In genomic region chr5:66619675-66620074, GRCm38 (mm10) we compare ENCODE assay signal across 8 mouse cellular contexts. TPM values are rescaled to one million over a fixed set of nuclear protein-coding genes. Genes with fewer than 3 reads are reported as not detected.
DNase-seq lines count a peak whose midpoint lies in the region; ATAC-seq and TF ChIP-seq lines count a peak whose summit lies in the region.

No protein-coding gene starts in this region.

- peak overlapping the region; percentile 65 for H3K4me3 ChIP-seq in heart, embryonic 16.5 days (ENCODE audit: low read length)
- peak overlapping the region; percentile 54 for H3K4me3 ChIP-seq in hindbrain, embryonic 12.5 days
- H3K4me3 ChIP-seq in midbrain, embryonic 12.5 days = peak overlapping the region; percentile 53

- H3K36me3 ChIP-seq in heart, embryonic 16.5 days (ENCODE audit: control insufficient read depth, insufficient read depth) = no peaks in the 10 kb centered on the region
- H3K36me3 ChIP-seq in hindbrain, embryonic 12.5 days = no peaks in the 10 kb centered on the region
- no peaks in the 10 kb centered on the region for H3K36me3 ChIP-seq in midbrain, embryonic 12.5 days

- H3K9me3 ChIP-seq in heart, embryonic 16.5 days (replicated peaks; ENCODE audit: control insufficient read depth, low read length) = no peaks in the 10 kb centered on the region
- H3K9me3 ChIP-seq in hindbrain, embryonic 12.5 days (replicated peaks) = no peaks in the 10 kb centered on the region
- H3K9me3 ChIP-seq in midbrain, embryonic 12.5 days = no peaks in the 10 kb centered on the region

- intact Hi-C loops in heart, postnatal 10 days (cut with DNase I) = loop anchor here (1.0 to 5.0 kb wide), 4 partner anchors 45 to 232 kb away; no protein-coding TSS in a partner anchor

- ATAC-seq in heart, embryonic 16.5 days (replicated peaks; ENCODE audit: extremely low read depth, insufficient read depth, low FRiP score) = no peak
- ATAC-seq in hindbrain, embryonic 12.5 days (ENCODE audit: low FRiP score) = no peak
- no peak for ATAC-seq in midbrain, embryonic 12.5 days (ENCODE audit: low FRiP score, low read depth)

- peak overlapping the region; percentile 19; the same call in 1 of the 2 replicates for H3K27ac ChIP-seq in heart, embryonic 16.5 days (ENCODE audit: low read length)
- peak overlapping the region; percentile 73; the same call in 1 of the 2 replicates for H3K27ac ChIP-seq in hindbrain, embryonic 12.5 days
- H3K27ac ChIP-seq in midbrain, embryonic 12.5 days (replicated peaks) = peak overlapping the region; percentile 52; the same call in 1 of the 2 replicates

- peak overlapping the region; percentile 75 for H3K9ac ChIP-seq in heart, embryonic 16.5 days (ENCODE audit: low read length)
- peak overlapping the region; percentile 67 for H3K9ac ChIP-seq in hindbrain, embryonic 12.5 days
- peak overlapping the region; percentile 49; the same call in 1 of the 2 replicates for H3K9ac ChIP-seq in midbrain, embryonic 12.5 days (replicated peaks)

- H3K4me2 ChIP-seq in heart, embryonic 16.5 days (ENCODE audit: low read depth, low read length) = peak overlapping the region; percentile 86
- H3K4me2 ChIP-seq in hindbrain, embryonic 12.5 days (replicated peaks) = peak overlapping the region; percentile 65
- H3K4me2 ChIP-seq in midbrain, embryonic 12.5 days (replicated peaks) = peak overlapping the region; percentile 66

- DNase-seq in heart, postnatal 10 days = no peak
- DNase-seq in brain, embryonic 14.5 days (ENCODE audit: low read depth) = peak; percentile 14
- DNase-seq in frontal cortex, postnatal 25 days (ENCODE audit: low spot score in 2 of 2) = no peak
- DNase-seq in layer of hippocampus, adult 9-11 months = no peak
- no peak for DNase-seq in right cerebral cortex, postnatal 10 days (ENCODE audit: low spot score in 2 of 2)

- peaks cover 7% of the 10 kb centered on the region for H3K4me1 ChIP-seq in heart, embryonic 16.5 days (ENCODE audit: control insufficient read depth, insufficient read depth, low read length)
- H3K4me1 ChIP-seq in hindbrain, embryonic 12.5 days = peaks cover 23% of the 10 kb centered on the region
- H3K4me1 ChIP-seq in midbrain, embryonic 12.5 days = peaks cover 17% of the 10 kb centered on the region

- no peaks in the 10 kb centered on the region for H3K27me3 ChIP-seq in heart, embryonic 16.5 days (ENCODE audit: control insufficient read depth, insufficient read depth, low read length)
- no peaks in the 10 kb centered on the region for H3K27me3 ChIP-seq in hindbrain, embryonic 12.5 days
- H3K27me3 ChIP-seq in midbrain, embryonic 12.5 days = peaks cover 5% of the 10 kb centered on the region; the same call in 1 of the 2 replicates

- 30% methylated on average over 8 of the region's 8 CpGs for WGBS in heart, embryonic 16.5 days
- 38% methylated on average over 8 of the region's 8 CpGs for WGBS in hindbrain, embryonic 12.5 days
- WGBS in midbrain, embryonic 12.5 days = 41% methylated on average over 8 of the region's 8 CpGs

- TF ChIP-seq CTCF in brain, embryonic 14.5 days (IDR thresholded peaks at IDR 0.05; ENCODE audit: borderline replicate concordance, extremely low read depth, insufficient read depth, insufficient read length) = no peak

- no peak for TF ChIP-seq POLR2A in brain, embryonic 14.5 days (IDR thresholded peaks at IDR 0.05; ENCODE audit: borderline replicate concordance, extremely low read depth, insufficient read depth, insufficient read length, poor library complexity, severe bottlenecking)

RNA-seq across cellular contexts. Expression of gene Apbb2, which starts 1.1 kb away (rescaled TPM):
- polyA plus RNA-seq in heart, embryonic 16.5 days (2015; fragmentation: Nextera tagmentation; extraction: Ambion mirVana) = 33.7 and 34.0 TPM in 2 replicates
- total RNA-seq in heart, postnatal 10 days (2021) = 10 to 100 TPM; 67.6 to 69.2 TPM
- polyA plus RNA-seq in brain, embryonic 14.5 days (2012; rRNA removed) = 19.9 and 47.9 TPM in 2 replicates
- polyA plus RNA-seq in hindbrain, embryonic 12.5 days (2016; fragmentation: Nextera tagmentation; extraction: Ambion mirVana) = 82.4 and 99.6 TPM in 2 replicates
- polyA plus RNA-seq in midbrain, embryonic 12.5 days (2016; fragmentation: Nextera tagmentation; extraction: Ambion mirVana) = 58.5 and 69.5 TPM in 2 replicates

RNA-seq across cellular contexts. Expression of gene Uchl1, which starts 56.2 kb away (rescaled TPM):
- polyA plus RNA-seq in heart, embryonic 16.5 days (2015; fragmentation: Nextera tagmentation; extraction: Ambion mirVana) = 76.8 and 84.3 TPM in 2 replicates
- 10 to 100 TPM; 19.6 to 21.5 TPM for total RNA-seq in heart, postnatal 10 days (2021)
- polyA plus RNA-seq in brain, embryonic 14.5 days (2012; rRNA removed) = 1,464 and 1,575 TPM in 2 replicates
- 592 and 600 TPM in 2 replicates for polyA plus RNA-seq in hindbrain, embryonic 12.5 days (2016; fragmentation: Nextera tagmentation; extraction: Ambion mirVana)
- 559 and 602 TPM in 2 replicates for polyA plus RNA-seq in midbrain, embryonic 12.5 days (2016; fragmentation: Nextera tagmentation; extraction: Ambion mirVana)

Comparison
In these comparisons a context has a peak if more than half of its experiments do, and no peak if none do; other contexts are left out.
1. H3K27ac ChIP-seq: peak in every context shown above with its lines; median percentile 73 in hindbrain, embryonic 12.5 days; 52 in midbrain, embryonic 12.5 days; 19 in heart, embryonic 16.5 days.